Mouse (Mus musculus) CH12F3 (cell line): ENCODE measurements around the gene Slc46a2.

ENCODE experiments used
- in situ Hi-C: fragments of 300-500 bp; cut with MboI; formaldehyde crosslinking; loops from 2 replicates; pipeline ENCODE4 v1.14.3; 2020; ENCODE audit warnings: low sequenced_read_pairs

Slc46a2 gene

GRCm38 (mm10) chr4:59914608-59915403 is at the start of gene Slc46a2:
TSS of gene Slc46a2 (minus strand) at chr4:59915056.
- in situ Hi-C loops: no loop called here

- in situ Hi-C loops: no loop called here
Observed at GRCm38 (mm10) chr4:59963405-59964344, 48.8 kb upstream of the Slc46a2 start, which contains the start of gene Mup6. TSS of gene Mup6 (plus strand) at chr4:59964294.

DNA sequence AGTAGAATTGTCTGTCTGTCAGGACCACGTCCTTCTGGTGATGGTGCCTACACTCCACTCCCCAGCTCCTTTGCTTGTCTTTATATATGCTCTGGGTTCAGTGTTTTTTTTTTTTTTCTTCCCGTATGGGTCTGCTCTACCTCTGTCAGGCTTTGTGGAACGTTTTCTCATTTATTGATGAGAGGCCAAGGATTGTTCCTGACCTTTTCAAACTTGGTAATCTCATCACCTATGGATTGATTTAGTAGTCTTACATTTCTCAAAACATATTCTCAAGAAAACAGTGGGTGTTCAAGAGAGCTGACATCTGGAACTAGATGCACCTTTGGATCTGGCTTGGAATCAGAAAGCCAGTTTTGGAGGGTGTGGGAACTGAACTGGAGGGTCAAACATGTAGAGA is 45.8 kb upstream of the Slc46a2 start, which contains the start of gene Mup4:
Gene Mup4, minus strand, starts transcription at position 101 of the 400 bp plus-strand sequence.
- in situ Hi-C loops: no loop called here

GRCm38 (mm10) chr4:59937543-59937942 is 22.7 kb upstream of the Slc46a2 start:
- in situ Hi-C loops: no loop called here

GRCm38 (mm10) chr4:59932505-59933281 is 17.8 kb upstream of the Slc46a2 start:
- in situ Hi-C loops: no loop called here

DNA sequence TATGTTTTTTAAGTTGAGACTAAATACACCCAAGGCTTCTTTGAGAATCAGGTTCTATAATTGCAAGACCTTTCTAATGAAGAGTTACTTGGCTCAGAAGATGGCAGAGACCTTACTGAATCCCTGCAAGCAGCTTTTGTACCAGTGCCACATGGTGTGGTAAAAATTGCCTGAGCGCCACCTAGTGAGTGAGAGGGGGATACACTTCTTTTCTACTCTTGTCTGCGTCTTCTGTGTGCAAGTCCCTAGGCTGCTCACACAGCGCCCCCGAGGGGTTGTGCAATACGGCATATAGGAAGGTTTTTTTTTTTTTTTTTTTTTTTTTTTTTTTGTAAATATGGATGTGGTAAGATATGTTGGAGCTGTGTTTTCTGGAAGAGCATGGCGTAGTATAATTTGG is 13.5 kb upstream of the Slc46a2 start:
- in situ Hi-C loops: no loop called here

GRCm38 (mm10) chr4:59927666-59928065 is 12.8 kb upstream of the Slc46a2 start:
- in situ Hi-C loops: no loop called here

DNA sequence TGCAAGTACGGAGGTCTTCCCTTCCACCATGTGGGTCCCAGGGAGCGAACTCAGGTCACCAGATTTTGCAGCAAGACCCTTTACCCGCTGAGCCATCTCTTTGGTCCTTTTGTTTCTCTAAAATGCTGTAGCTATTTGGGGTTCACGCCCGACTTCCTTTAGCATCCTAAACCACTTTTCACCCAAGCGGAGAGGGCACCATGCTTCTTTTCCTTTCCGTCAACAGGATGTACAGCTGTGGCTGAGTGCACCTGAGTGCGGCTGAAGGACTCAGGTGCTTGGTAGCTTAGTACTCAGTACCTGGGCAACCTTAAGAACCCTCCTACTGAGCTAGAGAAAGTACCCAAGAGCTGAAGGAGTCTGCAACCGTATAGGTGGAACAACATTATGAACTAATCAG is 10.2 kb upstream of the Slc46a2 start:
- in situ Hi-C loops: no loop called here

DNA sequence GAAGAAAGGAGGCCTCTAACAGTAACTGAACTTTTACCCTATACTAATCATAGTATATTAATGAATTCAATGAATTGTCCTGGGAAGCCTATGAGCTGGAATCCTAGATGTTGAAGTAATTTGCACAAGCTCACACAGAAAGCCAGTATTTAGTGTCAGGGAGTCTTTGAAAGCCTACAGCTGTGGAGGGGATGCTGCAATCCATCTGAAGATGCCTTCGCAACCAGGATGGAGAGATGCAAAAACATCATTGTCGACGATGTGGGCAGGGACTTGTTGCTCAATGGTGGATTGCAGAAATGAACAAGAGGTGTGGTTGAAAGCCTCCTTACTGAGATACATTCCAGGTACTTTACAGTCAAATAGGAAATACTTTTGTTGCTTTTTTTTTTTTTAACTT is 3.1 kb upstream of the Slc46a2 start:
- in situ Hi-C loops: no loop called here

DNA sequence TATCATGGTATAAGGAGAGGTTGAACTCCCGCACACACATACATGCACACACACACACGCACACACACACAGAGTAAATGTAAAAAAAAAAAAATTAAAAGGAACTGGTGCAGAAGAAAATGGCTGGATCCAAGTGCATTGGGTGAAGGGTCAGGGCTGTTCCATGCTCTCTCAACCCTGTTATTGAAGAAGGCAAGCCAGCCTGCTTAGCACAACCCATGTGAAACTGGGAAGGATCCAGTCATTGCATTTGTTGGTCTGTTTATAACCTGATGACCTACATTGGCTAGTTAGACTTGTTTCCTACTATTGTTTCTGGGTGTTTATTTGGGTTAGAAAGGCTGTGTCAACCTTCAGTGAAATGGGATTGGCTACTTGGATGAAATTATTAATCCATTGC is 6.1 kb downstream of the Slc46a2 start:
- in situ Hi-C loops: no loop called here

GRCm38 (mm10) chr4:59907657-59908230 is 7.1 kb downstream of the Slc46a2 start:
- in situ Hi-C loops: no loop called here

GRCm38 (mm10) chr4:59907092-59907491 is 7.8 kb downstream of the Slc46a2 start:
- in situ Hi-C loops: no loop called here

- in situ Hi-C loops: no loop called here
Observed at GRCm38 (mm10) chr4:59902547-59902946, 12.3 kb downstream of the Slc46a2 start.

GRCm38 (mm10) chr4:59901810-59902209 is 13.0 kb downstream of the Slc46a2 start:
- in situ Hi-C loops: no loop called here

DNA sequence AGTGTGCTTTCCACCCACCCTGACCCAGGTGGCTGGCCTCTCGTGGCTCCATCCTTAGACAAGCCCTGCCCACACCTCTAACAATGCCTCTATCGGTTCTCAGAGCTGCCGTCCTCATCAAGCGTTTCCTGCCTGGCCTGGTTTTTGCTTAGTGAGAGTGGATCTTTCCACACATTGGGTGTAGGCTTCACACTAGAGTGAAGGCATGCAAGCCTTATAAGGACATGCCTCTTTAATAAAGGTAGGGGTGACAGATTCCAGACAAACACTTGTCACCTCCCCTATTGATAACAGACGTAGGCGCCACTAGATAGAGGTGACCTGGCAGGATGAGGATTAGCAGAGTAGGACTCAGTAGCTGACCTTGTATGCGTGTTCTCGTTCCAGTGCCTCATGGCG is 16.3 kb downstream of the Slc46a2 start:
- in situ Hi-C loops: no loop called here

DNA sequence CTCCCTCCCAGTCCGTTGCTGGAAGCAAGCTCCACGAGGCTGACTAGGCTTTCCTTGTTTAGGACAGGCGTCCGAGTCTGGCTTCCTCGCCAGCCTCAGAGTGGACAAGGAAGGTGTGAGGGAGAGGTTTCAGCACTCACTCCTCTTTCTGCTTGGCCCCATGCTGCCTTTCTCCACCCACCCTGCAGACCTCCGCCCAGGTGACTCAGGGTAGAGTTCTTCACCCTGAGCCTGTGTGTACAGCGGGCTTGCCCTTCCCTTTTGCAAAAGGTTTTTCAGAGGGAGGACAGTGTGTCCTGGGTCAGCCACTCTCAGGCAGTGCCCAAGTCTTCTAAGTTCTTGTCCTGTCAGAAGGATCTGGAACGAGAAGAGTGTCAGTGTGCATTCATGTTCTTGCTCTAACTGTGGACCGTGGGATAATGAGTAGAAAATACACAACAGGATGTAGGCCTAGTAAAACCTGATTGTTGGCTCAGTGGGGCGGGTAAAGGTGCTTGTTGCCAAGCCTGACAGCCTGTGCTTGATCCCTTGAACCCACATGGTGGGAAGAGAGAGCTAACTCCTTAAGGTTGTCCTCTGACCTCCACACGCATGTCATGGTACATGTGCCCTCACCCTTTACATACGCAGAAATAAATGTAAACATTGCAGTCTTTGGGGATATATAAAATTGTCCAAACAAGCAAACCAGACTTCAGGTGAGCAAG is 16.9 kb downstream of the Slc46a2 start:
- in situ Hi-C loops: no loop called here

GRCm38 (mm10) chr4:59896000-59896399 is 18.9 kb downstream of the Slc46a2 start:
- in situ Hi-C loops: no loop called here

GRCm38 (mm10) chr4:59894977-59895575 is 19.8 kb downstream of the Slc46a2 start:
- in situ Hi-C loops: no loop called here

DNA sequence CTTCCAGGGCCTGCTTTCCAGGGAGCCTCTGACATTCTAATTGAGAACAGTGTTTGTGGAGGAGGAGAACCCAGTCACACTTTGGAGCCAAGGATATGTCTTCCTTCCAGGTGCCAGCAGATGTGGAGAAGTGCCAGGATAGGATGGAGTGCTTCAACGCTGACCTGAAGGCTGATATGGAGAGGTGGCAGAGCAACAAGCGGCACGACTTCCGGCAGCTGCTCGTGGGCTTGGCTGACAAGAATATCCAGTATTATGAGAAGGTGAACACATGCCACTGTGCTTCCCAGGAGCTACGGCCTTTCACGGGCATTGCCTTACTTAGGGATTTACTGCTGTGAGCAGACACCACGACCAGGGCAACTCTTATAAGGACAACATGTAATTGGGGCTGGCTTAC is 20.4 kb downstream of the Slc46a2 start:
- in situ Hi-C loops: no loop called here

- in situ Hi-C loops: no loop called here
Observed at GRCm38 (mm10) chr4:59892731-59893130, 22.1 kb downstream of the Slc46a2 start.
